Mouse (Mus musculus): Measurements from ENCODE around the gene St6gal1.

St6gal1 gene

GRCm38 (mm10) chr16:23274606-23275310, 50.2 kb downstream of the St6gal1 start:
- no peak for DNase-seq (ENCODE audit: low spot score)

GRCm38 (mm10) chr16:23275661-23276060, 51.1 kb downstream of the St6gal1 start:
- no peak for DNase-seq (ENCODE audit: low spot score)

- DNase-seq (ENCODE audit: low spot score): no peak
Measured at GRCm38 (mm10) chr16:23279879-23280741, 55.6 kb downstream of the St6gal1 start.

GRCm38 (mm10) chr16:23280742-23281090, 56.2 kb downstream of the St6gal1 start:
- DNase-seq (ENCODE audit: low spot score): no peak

- no peak for DNase-seq (ENCODE audit: low spot score)
Measured at GRCm38 (mm10) chr16:23282241-23282640, 57.7 kb downstream of the St6gal1 start.

GRCm38 (mm10) chr16:23282941-23283340, 58.4 kb downstream of the St6gal1 start:
- DNase-seq (ENCODE audit: low spot score): no peak

GRCm38 (mm10) chr16:23283677-23284076, 59.1 kb downstream of the St6gal1 start:
- no peak for DNase-seq (ENCODE audit: low spot score)

- no peak for DNase-seq (ENCODE audit: low spot score)
Measured at GRCm38 (mm10) chr16:23284470-23285394, 60.2 kb downstream of the St6gal1 start.

- no peak for DNase-seq (ENCODE audit: low spot score)
Measured at GRCm38 (mm10) chr16:23286380-23287097, 62.0 kb downstream of the St6gal1 start.

- no peak for DNase-seq (ENCODE audit: low spot score)
Measured at GRCm38 (mm10) chr16:23287312-23288040, 62.9 kb downstream of the St6gal1 start.

- no peak for DNase-seq (ENCODE audit: low spot score)
Measured at GRCm38 (mm10) chr16:23288103-23288502, 63.6 kb downstream of the St6gal1 start.

GRCm38 (mm10) chr16:23289424-23289823, 64.9 kb downstream of the St6gal1 start:
- DNase-seq (ENCODE audit: low spot score): peak; percentile 20

GRCm38 (mm10) chr16:23290171-23290570, 65.6 kb downstream of the St6gal1 start:
- DNase-seq (ENCODE audit: low spot score): peak; percentile 15

- peak; percentile 31 for DNase-seq (ENCODE audit: low spot score)
Measured at GRCm38 (mm10) chr16:23291521-23291920, 67.0 kb downstream of the St6gal1 start.

- DNase-seq (ENCODE audit: low spot score): peak; percentile 26
Measured at GRCm38 (mm10) chr16:23294236-23294635, 69.7 kb downstream of the St6gal1 start.

GRCm38 (mm10) chr16:23294747-23295146, 70.2 kb downstream of the St6gal1 start:
- DNase-seq (ENCODE audit: low spot score): no peak

GRCm38 (mm10) chr16:23295720-23296119, 71.2 kb downstream of the St6gal1 start:
- no peak for DNase-seq (ENCODE audit: low spot score)

- DNase-seq (ENCODE audit: low spot score): no peak
Measured at GRCm38 (mm10) chr16:23296721-23297120, 72.2 kb downstream of the St6gal1 start.

- DNase-seq (ENCODE audit: low spot score): no peak
Measured at GRCm38 (mm10) chr16:23298441-23298840, 73.9 kb downstream of the St6gal1 start.

- DNase-seq (ENCODE audit: low spot score): no peak
Measured at GRCm38 (mm10) chr16:23298911-23299310, 74.4 kb downstream of the St6gal1 start.
